8 mouse cellular contexts compared by ENCODE assay signal in the genomic region with DNA sequence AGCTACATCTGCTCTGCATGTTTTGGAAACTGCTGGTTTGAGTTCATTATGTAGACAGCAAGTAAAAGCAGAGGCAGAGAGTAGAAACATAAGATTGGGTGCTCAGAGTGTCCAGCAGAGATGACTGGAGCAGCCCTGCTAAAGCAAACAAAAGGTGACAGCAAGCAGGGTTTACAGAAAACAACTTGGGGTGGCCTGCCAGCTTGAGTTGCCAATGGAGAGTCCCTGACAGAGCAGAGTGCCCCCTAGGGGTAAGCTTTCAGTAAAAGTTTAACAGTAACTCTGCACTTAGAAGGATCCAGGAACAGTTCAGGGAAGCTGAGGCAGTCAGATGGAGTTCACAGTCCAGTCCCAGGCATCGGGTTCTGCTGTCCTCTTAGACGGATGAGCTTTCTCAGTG. TPM values are rescaled to one million over a fixed set of nuclear protein-coding genes. Genes with fewer than 3 reads are reported as not detected.
DNase-seq lines count a peak whose midpoint lies in the region; ATAC-seq and TF ChIP-seq lines count a peak whose summit lies in the region.

No protein-coding gene starts in this region.

- TF ChIP-seq EP300 in stomach, postnatal 0 days (optimal IDR thresholded peaks at IDR 0.05), result no peak

- ATAC-seq in hindbrain, embryonic 11.5 days (ENCODE audit: low FRiP score), result no peak
- no peak for ATAC-seq in hindbrain, embryonic 12.5 days (ENCODE audit: low FRiP score)
- no peak for ATAC-seq in stomach, postnatal 0 days (ENCODE audit: low FRiP score, low TSS enrichment)
- ATAC-seq in heart, embryonic 11.5 days (replicated peaks; ENCODE audit: insufficient number of reproducible peaks, low FRiP score, low TSS enrichment), result no peak

- TF ChIP-seq POLR2A in spleen, adult 2 months (IDR thresholded peaks at IDR 0.05; ENCODE audit: low read depth, low read length), result no peak

- no peaks in the 10 kb centered on the region for H3K4me1 ChIP-seq in hindbrain, embryonic 11.5 days (replicated peaks; ENCODE audit: control insufficient read depth, insufficient read depth, low read length)
- H3K4me1 ChIP-seq in hindbrain, embryonic 12.5 days, result no peaks in the 10 kb centered on the region
- H3K4me1 ChIP-seq in spleen, adult 2 months (ENCODE audit: control insufficient read depth, insufficient read depth, insufficient read length), result no peaks in the 10 kb centered on the region
- H3K4me1 ChIP-seq in stomach, postnatal 0 days (replicated peaks; ENCODE audit: control insufficient read depth, insufficient read depth), result no peaks in the 10 kb centered on the region
- no peaks in the 10 kb centered on the region for H3K4me1 ChIP-seq in heart, embryonic 11.5 days (ENCODE audit: control insufficient read depth, insufficient read depth, low read length)

- no peaks in the 10 kb centered on the region for H3K27me3 ChIP-seq in hindbrain, embryonic 11.5 days (ENCODE audit: control insufficient read depth, insufficient read depth, low read length)
- no peaks in the 10 kb centered on the region for H3K27me3 ChIP-seq in hindbrain, embryonic 12.5 days
- no peaks in the 10 kb centered on the region for H3K27me3 ChIP-seq in spleen, adult 2 months (ENCODE audit: control insufficient read depth, insufficient read depth, low read length)
- H3K27me3 ChIP-seq in stomach, postnatal 0 days (ENCODE audit: control insufficient read depth, insufficient read depth, low read length), result no peaks in the 10 kb centered on the region
- no peaks in the 10 kb centered on the region for H3K27me3 ChIP-seq in heart, embryonic 11.5 days (ENCODE audit: control insufficient read depth, insufficient read depth, low read length)

- no peak overlapping the region for H3K4me3 ChIP-seq in hindbrain, embryonic 11.5 days (ENCODE audit: low read depth, low read length)
- H3K4me3 ChIP-seq in hindbrain, embryonic 12.5 days, result no peak overlapping the region
- H3K4me3 ChIP-seq in spleen, adult 2 months (ENCODE audit: extremely low read depth, insufficient read depth, insufficient read length), result no peak overlapping the region
- no peak overlapping the region for H3K4me3 ChIP-seq in stomach, postnatal 0 days (ENCODE audit: low read depth, low read length)
- no peak overlapping the region for H3K4me3 ChIP-seq in heart, embryonic 11.5 days (ENCODE audit: low read depth, low read length)

- no peak overlapping the region for H3K9ac ChIP-seq in hindbrain, embryonic 11.5 days (ENCODE audit: low read depth, low read length)
- no peak overlapping the region for H3K9ac ChIP-seq in hindbrain, embryonic 12.5 days
- H3K9ac ChIP-seq in stomach, postnatal 0 days (ENCODE audit: low read length), result no peak overlapping the region
- H3K9ac ChIP-seq in heart, embryonic 11.5 days (ENCODE audit: low read depth, low read length), result no peak overlapping the region

- H3K4me2 ChIP-seq in hindbrain, embryonic 11.5 days (replicated peaks; ENCODE audit: low read depth, low read length), result no peak overlapping the region
- no peak overlapping the region for H3K4me2 ChIP-seq in hindbrain, embryonic 12.5 days (replicated peaks)
- no peak overlapping the region for H3K4me2 ChIP-seq in stomach, postnatal 0 days (replicated peaks; ENCODE audit: low read depth)
- no peak overlapping the region for H3K4me2 ChIP-seq in heart, embryonic 11.5 days

- DNase-seq in hindbrain, embryonic 11.5 days (ENCODE audit: low spot score), result peak; percentile 22
- DNase-seq in spleen, adult 2 months (ENCODE audit: low read depth in 1 of 2, low spot score in 2 of 2), result no peak
- no peak for DNase-seq in spleen, adult 18-20 months
- peak; percentile 58 for DNase-seq in brain, adult 2 months (ENCODE audit: low read depth, low spot score)
- DNase-seq in stomach, postnatal 0 days (ENCODE audit: low spot score), result no peak
- DNase-seq in urinary bladder, postnatal 14 days (ENCODE audit: low spot score), result no peak

- 68% methylated on average over 2 of the region's 2 CpGs for WGBS in hindbrain, embryonic 11.5 days
- WGBS in hindbrain, embryonic 12.5 days, result 59% methylated on average over 2 of the region's 2 CpGs
- WGBS in spleen, adult 2 months, result 90% methylated on average over 2 of the region's 2 CpGs
- WGBS in stomach, postnatal 0 days, result 64% methylated on average over 2 of the region's 2 CpGs
- 63% methylated on average over 2 of the region's 2 CpGs for WGBS in heart, embryonic 11.5 days (ENCODE audit: insufficient replicate concordance)

- 0 out of 2 replicates have a peak, but pooled peaks have one; percentile 9 for TF ChIP-seq CTCF in spleen, adult 2 months (IDR thresholded peaks at IDR 0.05; ENCODE audit: extremely low read depth, insufficient read depth, insufficient read length, insufficient replicate concordance)
- peak; percentile 55 for TF ChIP-seq CTCF in stomach, postnatal 0 days (IDR thresholded peaks at IDR 0.05; ENCODE audit: low read depth)

- no peak overlapping the region for H3K27ac ChIP-seq in hindbrain, embryonic 11.5 days (ENCODE audit: low read depth, low read length)
- H3K27ac ChIP-seq in hindbrain, embryonic 12.5 days, result no peak overlapping the region
- no peak overlapping the region for H3K27ac ChIP-seq in spleen, adult 2 months (ENCODE audit: insufficient read depth, low read length)
- no peak overlapping the region for H3K27ac ChIP-seq in stomach, postnatal 0 days (replicated peaks)
- no peak overlapping the region for H3K27ac ChIP-seq in heart, embryonic 11.5 days (ENCODE audit: low read depth, low read length)

- no peaks in the 10 kb centered on the region for H3K36me3 ChIP-seq in hindbrain, embryonic 11.5 days (ENCODE audit: control insufficient read depth, insufficient read depth, low read length)
- no peaks in the 10 kb centered on the region for H3K36me3 ChIP-seq in hindbrain, embryonic 12.5 days
- H3K36me3 ChIP-seq in spleen, adult 2 months (ENCODE audit: control insufficient read depth, insufficient read depth, low read length), result no peaks in the 10 kb centered on the region
- H3K36me3 ChIP-seq in stomach, postnatal 0 days (ENCODE audit: control insufficient read depth, insufficient read depth, low read length), result no peaks in the 10 kb centered on the region
- H3K36me3 ChIP-seq in heart, embryonic 11.5 days (ENCODE audit: control insufficient read depth, insufficient read depth, low read length), result no peaks in the 10 kb centered on the region

- H3K9me3 ChIP-seq in hindbrain, embryonic 11.5 days (ENCODE audit: control insufficient read depth, low read length), result no peaks in the 10 kb centered on the region
- H3K9me3 ChIP-seq in hindbrain, embryonic 12.5 days (replicated peaks), result no peaks in the 10 kb centered on the region
- H3K9me3 ChIP-seq in stomach, postnatal 0 days (ENCODE audit: control insufficient read depth, low read length), result no peaks in the 10 kb centered on the region
- no peaks in the 10 kb centered on the region for H3K9me3 ChIP-seq in heart, embryonic 11.5 days (replicated peaks; ENCODE audit: control insufficient read depth, low read length)

RNA-seq across cellular contexts. Expression of gene Wdr1, which starts 7.9 kb away (rescaled TPM):
- polyA plus RNA-seq in hindbrain, embryonic 11.5 days (2014; fragmentation: Nextera tagmentation; extraction: Ambion mirVana), result 169 and 171 TPM in 2 replicates
- polyA plus RNA-seq in hindbrain, embryonic 12.5 days (2016; fragmentation: Nextera tagmentation; extraction: Ambion mirVana), result 160 and 167 TPM in 2 replicates
- polyA plus RNA-seq in spleen, adult 2 months (2012; rRNA removed), result 172 and 188 TPM in 2 replicates
- polyA plus RNA-seq in stomach, postnatal 0 days (2015; fragmentation: Nextera tagmentation; extraction: Ambion mirVana), result 174 and 178 TPM in 2 replicates
- 244 and 288 TPM in 2 replicates for polyA plus RNA-seq in heart, embryonic 11.5 days (2014; fragmentation: Nextera tagmentation; extraction: Ambion mirVana)

Comparison
In these comparisons a context has a peak if more than half of its experiments do, and no peak if none do; other contexts are left out.
1. DNase-seq: peak in hindbrain, embryonic 11.5 days (single experiment) and brain, adult 2 months (single experiment); none in spleen, adult 2 months (0 of 2), spleen, adult 18-20 months (0 of 2), stomach, postnatal 0 days (single experiment) and urinary bladder, postnatal 14 days (single experiment).